Mouse (Mus musculus) CD4-positive, CD25-positive, alpha-beta regulatory T cell, adult 4 months (primary cell): Measurements from ENCODE around the gene Prr12. TPM values are rescaled to one million over a fixed set of nuclear protein-coding genes. Genes with fewer than 3 reads are reported as not detected.
"Not testable (repeated sequence)": the region's sequence is repeated elsewhere in the genome, so short reads cannot be mapped to it uniquely, and the experiment has no call there.

ENCODE experiments used
- ATAC-seq: one replicate; pipeline ENCODE4 v1.8.0; 2017
- polyA plus RNA-seq, 2 experiments: library from polyadenylated mRNA; unstranded; fragments of 100-300 nt; shearing (Covaris generic); gene quantifications; one replicate each; pipeline ENCODE4 v1.2.1; 2017

Gene Prr12
- polyA plus RNA-seq: 10 to 100 TPM; 10.8 to 10.9 TPM

DNA sequence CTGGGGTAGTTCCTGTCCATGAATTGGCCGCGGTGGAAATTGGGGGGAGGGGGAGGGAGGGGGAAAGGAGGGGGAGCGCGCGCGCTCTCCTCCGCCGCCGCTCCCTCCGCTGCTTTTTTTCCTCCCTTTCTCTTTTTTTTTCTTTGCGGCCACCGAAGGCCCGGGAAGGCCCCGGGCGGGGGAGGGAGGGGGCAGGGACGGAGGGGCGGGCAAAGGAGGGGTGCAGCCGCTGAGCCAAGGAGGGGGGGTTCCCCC lies at the start of gene Prr12:
TSS of gene Prr12 (minus strand) at position 20 of the 255 bp plus-strand sequence.
- ATAC-seq: no peak

GRCm38 (mm10) chr7:45102441-45102840 lies 49.8 kb upstream of the Prr12 start:
- no peak for ATAC-seq

DNA sequence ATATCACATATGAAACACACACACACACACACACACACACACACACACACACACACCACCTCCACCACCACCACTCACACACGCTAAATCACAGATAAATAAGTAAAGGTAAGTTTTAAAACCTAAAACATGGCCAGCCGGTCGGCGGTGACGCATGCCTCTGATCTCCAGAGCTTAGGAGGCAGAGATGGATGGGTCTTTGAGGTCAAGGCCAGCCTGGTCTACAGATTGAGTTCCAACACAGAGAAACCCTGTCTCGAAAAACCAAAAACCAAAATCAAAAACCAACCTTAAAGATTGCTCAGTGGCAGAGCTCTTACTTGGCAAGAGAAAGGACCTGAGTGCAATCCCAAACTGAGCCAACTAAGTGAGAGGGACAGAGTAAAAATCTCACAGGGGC lies 47.4 kb upstream of the Prr12 start:
- ATAC-seq: no peak

- no peak for ATAC-seq
Measured at GRCm38 (mm10) chr7:45098541-45099240, 46.0 kb upstream of the Prr12 start.

- ATAC-seq: no peak
Measured at GRCm38 (mm10) chr7:45097479-45097878, 44.8 kb upstream of the Prr12 start.

DNA sequence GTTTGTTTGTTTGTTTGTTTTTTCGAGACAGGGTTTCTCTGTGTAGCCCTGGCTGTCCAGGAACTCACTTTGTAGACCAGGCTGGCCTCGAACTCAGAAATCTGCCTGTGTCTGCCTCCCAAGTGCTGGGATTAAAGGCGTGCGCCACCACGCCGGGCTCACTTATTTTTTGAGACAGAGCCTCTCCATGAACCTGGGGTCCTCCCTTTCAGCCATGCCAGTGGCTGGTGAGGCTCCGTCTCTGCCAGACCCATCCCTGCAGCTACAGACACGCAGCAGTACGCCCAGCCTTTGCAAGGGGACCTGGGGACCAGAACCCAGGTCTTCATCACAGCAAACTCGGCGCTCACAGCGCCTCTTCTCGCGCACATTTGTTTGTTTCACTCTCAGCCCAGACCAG lies 43.3 kb upstream of the Prr12 start:
- not testable (repeated sequence) for ATAC-seq

GRCm38 (mm10) chr7:45095367-45095766 lies 42.7 kb upstream of the Prr12 start:
- no peak for ATAC-seq

GRCm38 (mm10) chr7:45094121-45094520 lies 41.4 kb upstream of the Prr12 start:
- no peak for ATAC-seq

DNA sequence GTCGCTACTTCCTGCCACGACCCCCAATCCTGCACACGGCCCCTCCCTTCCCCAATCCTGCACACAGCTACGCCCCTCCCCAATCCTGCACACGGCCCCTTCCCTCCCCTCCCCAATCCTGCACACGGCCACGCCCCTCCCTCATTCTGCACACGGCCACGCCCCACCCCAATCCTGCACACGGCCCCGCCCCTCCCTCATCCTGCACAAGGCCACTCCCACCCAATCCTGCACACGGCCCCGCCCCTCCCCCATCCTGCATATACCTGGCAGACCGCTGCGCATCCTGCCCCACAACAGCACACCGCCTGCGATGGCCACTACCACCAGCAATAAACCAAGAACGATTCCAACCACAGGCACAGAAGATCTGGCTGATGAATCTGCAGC lies 40.8 kb upstream of the Prr12 start:
- ATAC-seq: peak; percentile 67

DNA sequence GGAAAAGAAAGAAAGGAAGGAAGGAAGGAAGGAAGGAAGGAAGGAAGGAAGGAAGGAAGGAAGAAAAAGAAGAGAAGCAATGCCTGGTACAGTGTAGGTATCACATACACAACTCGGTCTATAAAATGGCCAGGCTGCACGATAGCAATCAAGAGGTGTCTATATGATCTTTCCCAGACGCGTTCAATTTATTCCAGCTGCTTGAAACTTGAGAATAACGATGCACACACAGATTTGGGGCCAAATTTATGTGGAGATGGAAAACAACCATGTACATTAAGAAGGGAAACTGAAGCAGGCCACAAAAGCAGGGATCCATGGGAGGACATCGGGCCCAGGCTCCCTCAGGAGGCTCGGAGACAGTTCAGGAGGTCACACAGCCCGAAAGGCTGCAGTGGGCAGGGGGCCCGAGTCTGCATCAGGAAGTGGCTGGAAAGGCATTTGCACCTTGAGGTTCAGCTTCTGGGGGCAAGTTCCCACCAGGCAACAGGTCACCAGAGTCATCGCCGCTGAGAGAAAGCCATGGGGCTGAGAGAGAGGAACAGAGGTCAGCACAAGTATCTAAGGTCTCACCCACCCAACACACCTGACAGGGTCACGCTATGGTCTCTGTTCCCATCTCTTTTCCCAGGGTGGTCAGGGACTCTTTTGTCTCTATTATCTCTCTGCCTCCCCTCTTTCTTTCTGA lies 40.3 kb upstream of the Prr12 start:
- no peak for ATAC-seq

DNA sequence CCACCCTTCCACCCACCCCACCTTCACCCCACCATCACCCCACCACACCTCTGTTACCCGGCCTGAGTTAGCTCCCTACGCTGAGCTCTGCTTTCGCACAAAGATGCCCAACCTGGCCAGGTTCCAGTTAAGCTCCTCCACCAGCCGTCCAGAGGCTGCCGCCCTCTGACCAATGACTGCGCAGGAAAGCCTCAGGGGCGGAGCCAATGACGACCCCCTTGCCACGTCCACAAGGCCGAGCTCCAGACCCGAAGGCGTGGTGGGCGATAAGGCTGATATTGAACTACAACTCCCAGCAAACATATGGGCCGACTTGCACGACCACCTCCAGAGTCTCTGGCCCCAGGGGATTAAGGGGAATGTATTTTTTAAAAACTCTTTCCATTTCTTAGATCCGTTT lies 39.4 kb upstream of the Prr12 start, which contains the start of gene Rcn3:
TSS of gene Rcn3 (minus strand) at position 174 of the 400 bp plus-strand sequence.
- ATAC-seq: no peak

GRCm38 (mm10) chr7:45091001-45091990 lies 38.6 kb upstream of the Prr12 start:
- ATAC-seq: no peak

GRCm38 (mm10) chr7:45090251-45090977 lies 37.7 kb upstream of the Prr12 start:
- peak; percentile 59 for ATAC-seq

GRCm38 (mm10) chr7:45088597-45088996 lies 35.9 kb upstream of the Prr12 start:
- ATAC-seq: no peak

DNA sequence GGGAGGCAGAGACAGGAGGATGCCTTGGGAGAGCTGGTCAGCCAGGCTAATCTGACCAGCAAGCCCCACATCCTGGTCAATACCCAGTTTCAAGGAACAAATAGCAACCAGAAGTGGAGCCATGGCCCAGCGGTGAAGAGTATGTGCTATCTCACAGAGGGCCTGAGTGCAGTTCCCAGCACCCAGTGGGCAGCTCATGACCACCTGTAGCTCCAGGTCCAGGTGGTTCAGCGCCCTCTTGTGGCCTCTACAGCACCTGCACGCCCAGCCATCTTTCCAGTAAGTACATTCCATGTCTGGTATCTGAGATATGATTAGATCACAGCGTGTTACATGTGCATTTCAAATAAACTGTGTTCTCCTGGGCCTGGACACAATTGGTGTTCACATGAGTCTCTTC lies 33.4 kb upstream of the Prr12 start:
- no peak for ATAC-seq

DNA sequence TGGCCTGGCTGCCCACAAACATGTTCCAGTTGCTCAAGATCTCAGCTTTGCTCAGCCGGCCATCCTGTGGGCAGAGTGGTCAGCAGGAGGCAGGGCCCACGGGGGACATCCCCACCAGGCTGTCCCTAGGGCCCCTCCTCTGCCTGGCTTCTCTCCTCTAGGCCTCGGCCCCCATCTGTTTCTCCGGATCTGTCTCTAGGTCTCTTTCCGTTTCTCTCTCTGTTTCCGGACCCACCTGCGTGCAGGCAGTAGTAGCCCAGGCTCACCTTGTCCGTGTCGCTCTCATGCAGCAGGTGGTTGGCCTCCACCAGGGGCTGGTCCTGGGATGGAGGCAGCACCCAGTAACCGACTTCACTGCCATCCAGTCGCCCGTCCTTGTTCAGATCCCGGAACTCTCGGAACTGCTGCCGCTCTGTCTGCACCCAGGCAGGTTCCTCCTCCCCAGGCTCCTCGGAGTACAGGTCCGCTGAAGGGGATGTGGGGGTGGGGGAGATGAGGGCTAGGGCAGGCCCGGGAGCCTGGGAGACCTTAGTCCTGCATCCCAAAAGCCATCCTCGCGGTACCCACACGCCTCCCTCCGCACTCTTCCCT lies 30.7 kb upstream of the Prr12 start:
- ATAC-seq: peak; percentile 53

DNA sequence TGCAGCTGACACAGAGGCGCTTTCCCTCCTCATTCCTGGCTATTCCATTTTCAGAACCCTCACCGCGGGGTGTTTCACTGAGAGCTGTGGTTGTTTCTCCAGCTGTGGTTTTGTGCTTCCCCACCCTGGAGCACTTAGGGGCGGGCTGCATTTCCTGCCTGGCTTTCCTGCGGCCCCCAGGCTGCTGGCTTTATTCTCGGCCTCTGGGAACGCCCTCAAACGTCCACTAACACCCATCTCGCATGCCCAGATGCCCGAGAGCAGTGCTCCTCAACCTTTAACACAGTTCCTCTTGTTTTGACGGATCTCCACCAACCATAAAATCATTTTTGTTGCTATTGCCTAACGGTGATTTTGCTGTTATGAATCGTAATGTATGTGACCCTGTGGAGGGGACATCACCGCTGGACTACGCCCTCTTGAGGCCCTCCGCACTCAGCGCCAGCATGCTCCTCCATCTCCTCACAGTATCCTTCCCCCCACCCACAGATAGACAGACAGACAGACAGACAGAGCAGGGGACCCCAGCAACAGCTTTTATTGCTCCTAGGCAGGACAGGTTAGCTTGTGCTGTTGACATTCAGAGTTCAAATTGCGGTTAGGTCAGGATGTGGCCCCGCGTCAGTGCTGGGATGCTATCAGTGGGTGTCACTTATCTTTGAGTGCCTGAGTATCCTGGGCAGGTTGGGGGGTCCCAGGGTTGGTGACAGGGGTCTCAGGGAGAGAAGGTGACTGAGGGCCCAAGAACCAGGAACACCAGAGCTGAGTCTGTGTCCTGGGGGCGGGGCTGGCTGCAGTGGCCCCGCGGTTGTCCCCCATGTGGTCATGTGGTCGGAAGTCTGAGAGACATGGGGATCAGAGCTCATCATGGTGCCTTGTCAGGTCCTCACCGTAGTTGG lies 30.0 kb upstream of the Prr12 start:
- peak; percentile 76 for ATAC-seq

DNA sequence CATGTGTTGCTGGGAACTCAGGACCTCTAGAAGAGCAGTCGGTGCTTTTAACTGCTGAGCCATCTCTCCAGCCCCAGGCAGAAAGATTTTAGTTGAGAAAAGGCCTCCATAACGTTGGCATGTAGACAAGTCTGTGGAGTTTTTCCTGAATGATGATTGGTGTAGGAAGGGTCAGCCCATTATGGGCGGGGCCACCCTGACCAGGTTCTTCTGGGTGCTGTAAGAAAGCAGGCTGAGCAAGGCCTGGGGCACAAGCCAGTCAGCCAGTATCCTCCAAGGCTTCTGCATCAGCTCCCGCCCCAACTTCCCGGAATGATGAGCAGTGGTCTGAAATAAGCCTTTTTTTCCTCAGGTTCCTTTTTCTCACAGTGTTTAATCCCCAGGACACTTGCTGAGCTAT lies 28.3 kb upstream of the Prr12 start:
- no peak for ATAC-seq

GRCm38 (mm10) chr7:45079856-45080255 lies 27.2 kb upstream of the Prr12 start:
- ATAC-seq: peak; percentile 57

GRCm38 (mm10) chr7:45078513-45078912 lies 25.8 kb upstream of the Prr12 start:
- no peak for ATAC-seq

DNA sequence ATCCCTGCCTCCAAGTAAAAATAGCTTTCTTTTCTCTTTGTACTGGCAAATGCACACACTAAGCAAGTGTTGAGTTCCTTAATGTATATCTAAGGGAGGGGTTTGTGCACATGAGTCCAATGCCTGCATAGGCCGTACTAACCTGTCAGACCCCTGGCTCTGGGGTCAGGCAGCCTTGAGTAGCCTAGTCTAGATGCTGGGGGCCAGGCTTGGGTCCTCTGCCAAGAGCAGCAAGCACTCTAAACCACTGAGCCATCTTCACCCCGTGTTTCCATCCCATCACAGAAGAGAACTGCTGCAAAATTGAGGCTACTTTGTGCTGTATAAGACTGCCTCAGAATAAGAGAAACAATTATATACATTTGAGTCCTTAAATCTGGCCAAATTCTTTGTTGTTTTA lies 25.1 kb upstream of the Prr12 start:
- ATAC-seq: no peak
